Mouse (Mus musculus): ENCODE measurements around the gene Rbm44.

The Rbm44 gene

GRCm38 (mm10) chr1:91211591-91212008 is 66.7 kb downstream of the Rbm44 start:
- DNase-seq, result no peak

DNA sequence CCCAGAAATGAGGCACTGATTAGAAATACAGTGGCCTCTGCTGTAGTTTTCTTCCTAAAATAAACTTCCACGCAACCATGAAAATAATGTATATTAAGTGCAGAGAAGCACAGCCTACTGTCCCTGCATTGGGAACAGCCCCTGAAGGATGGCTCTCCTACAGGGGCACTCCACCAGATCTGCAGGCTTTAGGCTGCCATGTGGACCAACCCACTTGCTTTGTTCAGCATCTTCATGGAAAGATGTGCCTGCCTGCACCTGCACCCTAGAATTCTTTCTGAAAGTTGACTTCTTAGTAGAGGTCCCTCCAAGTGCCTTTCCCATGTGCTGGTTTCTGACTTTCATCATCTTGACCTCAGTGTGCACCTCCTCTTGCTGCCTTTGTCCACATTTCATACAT is 70.4 kb downstream of the Rbm44 start:
- DNase-seq, result no peak

- DNase-seq, result peak; percentile 61
Measured at GRCm38 (mm10) chr1:91215981-91216380, 71.1 kb downstream of the Rbm44 start.

GRCm38 (mm10) chr1:91216504-91217267 is 71.8 kb downstream of the Rbm44 start:
- peak; percentile 53 for DNase-seq

- DNase-seq, result no peak
Measured at GRCm38 (mm10) chr1:91219641-91220321, 74.9 kb downstream of the Rbm44 start.

DNA sequence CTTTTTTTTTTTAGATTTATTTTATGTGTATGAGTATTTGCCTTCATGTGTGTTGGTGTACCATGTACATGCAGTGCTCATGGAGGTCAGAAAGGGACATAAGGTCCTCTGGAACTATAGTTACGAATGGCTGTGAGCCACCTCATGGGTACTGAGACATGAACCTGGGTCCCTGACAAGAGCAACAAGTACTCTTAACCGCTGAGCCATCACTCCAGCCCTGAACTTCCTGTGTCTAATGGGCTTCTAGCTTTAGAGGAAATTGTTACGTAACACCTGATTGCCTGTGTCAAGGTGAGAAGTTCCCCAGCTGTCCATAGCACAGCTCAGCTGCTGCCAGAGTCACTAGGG is 75.4 kb downstream of the Rbm44 start:
- DNase-seq, result no peak
